Mouse (Mus musculus): ENCODE data around the gene Gm10961.
"Not testable (repeated sequence)": the region's sequence is repeated elsewhere in the genome, so short reads cannot be mapped to it uniquely, and the experiment has no call there.

Gene Gm10961

DNA sequence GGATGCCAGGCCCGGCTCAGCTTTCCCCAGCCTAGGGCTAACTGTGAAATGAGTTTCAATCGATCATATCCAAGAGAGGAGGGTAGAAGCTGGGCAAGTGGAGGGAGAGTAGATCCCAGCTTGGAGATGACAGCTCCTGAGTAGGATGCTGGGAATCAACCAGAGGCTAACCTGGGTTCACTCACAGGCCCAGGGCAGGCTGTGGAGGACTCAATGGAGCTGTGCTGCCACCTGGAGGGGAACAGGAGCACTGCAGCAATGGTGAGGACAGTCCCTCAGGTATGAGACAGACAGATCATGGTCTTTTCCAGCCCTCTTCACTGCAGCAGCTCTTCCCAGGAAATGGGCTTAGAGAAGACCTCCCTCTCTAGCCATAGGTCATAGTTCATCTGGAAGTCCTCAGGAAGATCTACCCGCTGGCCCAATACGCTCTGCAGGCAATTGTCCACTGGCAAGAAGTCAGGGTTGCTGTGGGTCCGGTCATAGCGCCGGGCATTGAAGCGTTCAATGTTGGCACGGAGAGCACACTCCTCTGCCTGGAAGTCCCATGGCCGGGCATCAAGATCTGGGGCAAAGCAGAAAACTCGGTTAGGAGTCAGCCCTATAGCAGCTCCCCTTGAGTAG, 18.1 kb upstream of the Gm10961 start:
- DNase-seq (ENCODE audit: low read depth), result peak; percentile 80

DNA sequence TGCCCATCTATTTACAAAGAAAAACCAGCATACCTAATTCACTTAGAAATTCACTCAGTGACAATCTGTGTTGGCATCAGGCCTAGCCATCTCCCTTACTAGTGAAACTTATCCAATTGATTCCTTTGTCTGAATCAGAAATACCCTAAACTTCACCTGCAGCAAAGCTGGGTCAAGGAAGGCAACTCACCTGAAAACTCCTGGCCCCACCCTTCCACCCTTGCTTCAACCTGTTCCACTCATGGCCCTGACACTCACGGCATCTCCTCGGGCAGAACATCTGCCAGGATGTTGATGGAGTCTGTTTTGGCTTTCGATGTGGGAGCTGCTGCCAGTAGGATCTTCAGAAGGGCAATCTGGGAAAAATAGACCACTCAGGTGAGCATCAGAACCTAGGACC, 13.3 kb upstream of the Gm10961 start:
- no peak for DNase-seq (ENCODE audit: low read depth)

DNA sequence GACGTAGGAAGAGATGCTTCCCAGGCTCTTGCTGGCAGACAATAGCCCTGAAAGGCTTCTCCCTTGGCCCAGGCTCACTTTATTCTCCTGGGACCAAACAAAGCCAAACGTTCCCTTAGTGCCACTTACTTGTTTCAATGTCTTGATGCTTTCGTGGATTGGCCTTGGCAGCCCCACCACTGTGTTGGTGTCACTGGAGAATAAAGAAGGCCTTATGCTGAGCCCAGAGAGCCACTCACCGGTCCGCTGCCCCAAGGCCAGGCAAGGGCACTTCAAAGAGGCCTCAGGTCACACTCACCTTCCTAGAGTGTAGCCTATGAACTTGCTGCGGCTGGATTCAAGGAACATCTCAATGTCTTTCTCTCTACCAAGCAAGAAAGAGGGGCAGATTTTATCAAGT, 11.2 kb upstream of the Gm10961 start:
- no peak for DNase-seq (ENCODE audit: low read depth)

DNA sequence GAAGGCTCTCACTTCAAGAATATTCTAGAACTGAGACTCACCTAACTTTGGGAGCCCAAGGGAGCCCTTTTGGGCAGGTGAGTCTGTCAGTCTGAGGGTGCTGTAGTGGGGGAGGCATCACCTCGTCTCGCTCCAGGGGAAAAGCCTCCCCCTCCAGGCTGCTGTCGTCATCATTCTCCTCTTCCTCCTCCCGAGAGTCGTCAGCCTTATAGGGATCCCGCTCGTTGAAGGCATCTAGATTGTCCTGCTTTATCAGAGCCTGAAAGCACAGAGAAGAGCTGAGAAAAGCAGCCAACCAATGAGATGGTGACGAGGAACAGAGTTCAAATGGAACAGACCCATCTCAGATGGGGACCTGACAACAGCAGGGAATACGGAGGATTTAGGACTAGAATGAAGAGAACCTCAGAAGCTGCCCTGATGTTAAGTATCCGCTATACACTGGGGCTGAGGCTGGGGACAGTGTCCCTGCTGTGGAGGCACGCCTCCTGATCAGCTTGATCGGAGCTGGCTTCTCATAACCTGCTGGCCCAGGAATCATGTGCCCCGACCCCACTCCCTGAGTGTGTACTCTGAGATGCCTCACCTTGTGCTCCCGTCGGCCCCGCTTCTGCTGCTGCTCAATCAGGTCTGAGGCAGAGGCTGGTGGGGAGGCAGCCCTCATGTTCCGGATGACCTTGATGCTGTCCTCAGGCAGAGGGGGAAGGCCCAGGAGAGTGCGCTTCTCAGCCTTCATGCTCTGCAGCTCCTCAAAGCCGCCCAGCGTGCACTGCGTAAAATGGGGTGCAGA, 9.6 kb upstream of the Gm10961 start:
- no peak for DNase-seq (ENCODE audit: low read depth)

DNA sequence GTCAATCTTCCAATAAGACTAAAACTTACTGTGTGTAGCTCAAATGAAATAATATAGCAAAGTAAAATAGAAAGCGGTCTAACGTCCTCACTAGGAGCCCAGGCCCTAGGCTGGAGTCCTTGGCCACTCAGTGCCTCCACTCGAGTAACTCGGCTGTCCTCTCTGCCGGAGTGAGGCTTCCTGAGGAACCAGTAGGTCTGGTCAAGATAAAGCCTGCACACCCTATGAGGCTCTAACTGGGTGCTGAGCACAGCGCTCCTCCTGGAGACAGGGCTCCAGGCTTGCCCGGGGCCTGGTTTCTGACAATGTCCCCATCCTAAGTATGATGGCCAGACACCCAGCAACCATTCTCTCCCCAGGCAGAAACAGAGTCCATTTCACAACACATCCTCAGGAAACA, 8.6 kb upstream of the Gm10961 start:
- no peak for DNase-seq (ENCODE audit: low read depth)

DNA sequence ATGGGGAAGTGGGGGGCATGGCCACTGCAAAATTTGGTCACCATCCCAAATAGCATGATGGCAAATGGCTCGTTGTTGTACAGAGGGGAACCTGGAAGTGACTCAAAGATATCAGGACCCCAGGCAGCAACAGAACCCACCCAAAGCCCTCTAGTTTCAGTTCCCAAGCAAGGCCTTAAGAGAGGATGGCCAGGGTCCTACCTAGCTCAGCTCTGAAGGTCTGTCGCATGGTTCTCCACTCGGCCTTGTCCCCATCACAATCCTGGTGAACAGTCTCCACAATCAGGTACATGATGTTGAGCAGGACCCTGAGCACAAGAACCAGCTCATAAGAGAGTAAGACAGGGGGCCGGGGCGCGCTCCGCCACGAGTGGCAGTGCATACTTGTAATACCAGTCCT, 6.7 kb upstream of the Gm10961 start:
- DNase-seq (ENCODE audit: low read depth), result no peak

DNA sequence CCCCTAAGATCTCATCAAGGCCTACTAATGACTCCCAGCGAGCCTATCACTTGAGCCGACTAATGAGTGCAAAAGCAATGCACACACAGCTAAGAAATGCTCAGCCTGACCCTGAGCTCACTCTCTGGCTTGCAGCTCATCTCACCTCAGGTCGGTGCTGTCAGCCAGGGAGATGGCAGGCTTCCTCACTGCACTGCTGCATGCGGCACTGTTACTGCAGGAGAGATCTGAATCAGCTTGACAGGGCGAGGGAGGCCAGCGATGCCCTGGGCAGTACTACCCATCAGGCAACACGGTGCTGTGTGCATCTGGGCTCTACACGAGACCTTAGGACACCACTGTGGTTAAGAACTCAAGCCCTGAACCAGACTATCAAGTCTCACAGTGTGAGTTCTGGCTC, 5.6 kb upstream of the Gm10961 start:
- no peak for DNase-seq (ENCODE audit: low read depth)

DNA sequence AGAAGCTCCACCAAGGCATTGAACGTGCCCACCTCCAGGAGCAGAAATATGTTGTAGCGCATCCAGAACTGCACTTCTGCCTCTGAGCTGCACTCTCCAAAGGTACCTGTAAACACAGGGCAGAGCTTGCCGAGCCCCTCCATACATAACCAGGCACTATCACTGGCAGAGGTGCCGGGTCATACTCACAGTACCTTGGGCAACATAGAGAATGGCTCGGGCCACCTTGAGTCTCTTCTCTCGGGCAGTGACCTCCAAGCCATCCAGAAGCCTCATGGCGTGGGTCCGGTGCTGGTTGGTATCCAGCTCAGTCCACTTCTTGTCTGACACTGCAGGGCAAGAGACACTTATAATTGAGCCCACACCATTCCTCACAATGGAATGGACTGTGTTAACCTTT, 4.4 kb upstream of the Gm10961 start:
- DNase-seq (ENCODE audit: low read depth), result no peak

DNA sequence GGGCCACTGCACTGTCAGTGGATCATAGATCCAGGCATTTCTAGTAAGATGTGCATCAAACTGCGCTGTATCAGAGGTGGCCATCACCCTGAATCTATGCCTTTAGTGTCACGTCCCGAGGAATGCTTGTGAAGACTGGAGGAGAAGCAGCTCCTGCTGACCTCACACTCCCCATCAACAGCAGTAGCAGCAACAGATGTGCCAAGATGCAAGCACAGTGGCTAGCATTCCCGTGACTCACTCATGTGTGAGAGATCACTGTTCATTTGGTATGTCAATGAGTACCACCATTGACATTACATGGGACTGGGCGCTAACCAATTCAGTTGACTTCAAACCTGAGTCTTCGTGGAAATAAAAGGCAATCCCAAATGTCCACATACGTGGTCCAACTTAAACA, 3.5 kb upstream of the Gm10961 start:
- no peak for DNase-seq (ENCODE audit: low read depth)

DNA sequence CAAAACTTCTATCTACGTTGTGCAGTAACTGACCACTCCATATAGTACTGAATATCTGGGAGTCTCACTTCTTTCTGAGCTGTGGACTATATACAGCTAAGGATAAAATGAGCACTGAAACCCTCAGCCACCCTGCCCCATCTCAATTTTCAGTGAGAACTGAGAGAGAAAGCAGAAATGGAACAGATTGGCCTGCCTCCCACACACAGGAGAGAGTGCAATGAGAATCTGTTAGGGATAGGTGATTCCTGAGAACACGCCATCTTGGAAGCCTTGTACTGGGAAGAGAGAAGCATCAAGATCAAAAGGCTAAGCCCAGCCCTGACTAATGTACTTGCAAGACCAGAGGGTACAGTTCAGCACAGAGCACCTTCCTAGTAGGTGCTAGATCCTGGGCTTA, 2.6 kb upstream of the Gm10961 start:
- no peak for DNase-seq (ENCODE audit: low read depth)

DNA sequence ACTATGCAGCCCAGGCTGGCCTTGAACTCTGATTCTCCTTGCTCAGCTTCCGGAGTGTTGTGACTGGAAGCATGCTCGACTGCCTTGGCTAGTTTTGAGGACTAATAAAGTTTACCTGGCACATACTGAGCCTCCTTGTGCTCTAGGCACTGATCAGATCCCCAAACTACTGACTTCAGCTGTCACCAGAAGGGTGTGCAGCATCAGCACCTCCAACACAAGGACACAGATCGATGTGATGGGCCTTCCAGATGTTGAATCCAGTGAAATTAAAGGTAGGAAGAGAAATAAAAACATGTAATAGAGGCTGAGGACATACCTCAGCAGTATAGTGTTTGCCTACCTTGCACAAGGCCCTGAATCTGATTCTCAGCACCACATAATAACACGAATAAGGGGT, 1.7 kb upstream of the Gm10961 start:
- DNase-seq (ENCODE audit: low read depth), result no peak

DNA sequence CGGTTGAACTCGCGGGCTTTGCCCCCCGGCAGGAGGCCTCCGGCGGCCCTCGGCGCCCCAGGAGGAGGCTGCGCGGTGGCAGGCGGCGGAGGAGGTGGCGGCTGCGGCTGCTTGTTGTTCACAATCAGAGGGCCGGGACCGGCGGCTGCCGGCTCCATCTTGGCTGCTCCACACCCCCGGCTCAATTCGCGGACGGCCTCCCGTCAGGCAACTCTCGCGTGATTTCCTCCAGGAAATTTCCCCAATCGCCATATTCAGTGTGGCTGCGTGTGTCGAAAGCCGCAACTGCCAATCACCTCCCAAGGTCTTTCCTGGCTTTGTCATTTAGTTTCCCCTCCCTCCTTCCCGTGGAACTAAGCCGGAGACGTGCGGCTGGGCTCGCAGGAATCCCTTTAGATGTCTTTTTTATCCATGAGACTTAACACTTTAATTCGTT, 419 bp downstream of the Gm10961 start, which contains the start of gene Strip1:
Gene Strip1 (minus strand): TSS at position 172 of the 436 bp plus-strand sequence.
- peak; percentile 98 for DNase-seq (ENCODE audit: low read depth)

DNA sequence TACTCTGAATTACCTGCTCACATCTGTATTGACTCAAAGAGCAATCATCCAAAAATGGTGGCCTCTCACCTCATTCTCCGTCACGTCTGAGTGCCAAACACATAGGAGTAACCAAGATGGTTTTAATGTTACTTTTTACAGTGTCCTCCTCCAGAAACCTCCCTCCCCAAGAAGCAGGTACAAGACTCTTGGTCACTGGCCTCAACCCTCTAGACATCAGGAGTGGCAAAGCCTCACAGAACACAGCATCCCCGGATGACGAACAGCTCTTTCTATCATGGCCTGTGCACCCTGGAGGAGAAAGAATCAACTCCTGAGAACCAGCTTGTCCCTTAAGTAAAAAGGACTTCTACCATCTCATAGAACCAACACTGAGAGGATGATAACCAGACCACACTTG, 1.7 kb downstream of the Gm10961 start:
- DNase-seq (ENCODE audit: low read depth), result no peak

DNA sequence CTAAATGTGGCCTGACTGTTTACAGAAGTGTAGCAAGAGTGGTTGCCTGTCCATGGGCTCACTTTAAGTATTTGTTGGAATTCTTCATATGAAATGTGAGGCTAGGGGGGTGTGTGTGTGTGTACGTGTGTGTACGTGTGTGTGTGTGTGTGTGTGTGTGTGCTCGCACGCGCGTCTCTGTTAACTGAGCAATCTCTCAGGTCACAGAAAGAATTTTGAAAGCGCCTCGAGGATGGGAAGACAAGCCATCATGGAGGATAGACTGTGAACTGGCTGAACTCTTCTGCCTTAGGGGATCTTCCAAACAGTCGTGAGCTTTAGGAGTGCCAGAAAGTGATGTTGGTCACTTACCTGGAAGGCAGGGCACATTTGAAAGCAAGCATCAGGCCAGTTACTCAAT, 2.8 kb downstream of the Gm10961 start:
- no peak for DNase-seq (ENCODE audit: low read depth)

DNA sequence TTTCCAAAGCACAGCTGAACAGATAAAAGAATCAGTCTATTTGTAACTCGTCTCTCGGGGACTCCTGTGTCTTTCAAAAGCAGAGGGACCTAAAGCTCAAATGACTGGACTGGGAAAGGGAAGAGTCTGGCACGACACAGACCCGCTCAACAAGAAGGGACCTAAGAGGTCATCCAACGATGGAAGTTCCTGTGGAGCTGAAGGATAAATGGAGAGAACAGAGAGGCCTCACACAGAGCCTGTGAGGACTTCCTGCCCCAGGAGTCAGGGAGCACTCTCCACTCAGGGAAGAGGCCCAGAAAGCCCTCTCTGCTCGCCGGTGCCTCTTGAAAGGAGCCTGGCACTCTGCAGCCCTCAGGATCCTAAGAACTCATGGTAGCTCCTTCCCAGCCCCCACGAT, 4.7 kb downstream of the Gm10961 start:
- DNase-seq (ENCODE audit: low read depth), result no peak

DNA sequence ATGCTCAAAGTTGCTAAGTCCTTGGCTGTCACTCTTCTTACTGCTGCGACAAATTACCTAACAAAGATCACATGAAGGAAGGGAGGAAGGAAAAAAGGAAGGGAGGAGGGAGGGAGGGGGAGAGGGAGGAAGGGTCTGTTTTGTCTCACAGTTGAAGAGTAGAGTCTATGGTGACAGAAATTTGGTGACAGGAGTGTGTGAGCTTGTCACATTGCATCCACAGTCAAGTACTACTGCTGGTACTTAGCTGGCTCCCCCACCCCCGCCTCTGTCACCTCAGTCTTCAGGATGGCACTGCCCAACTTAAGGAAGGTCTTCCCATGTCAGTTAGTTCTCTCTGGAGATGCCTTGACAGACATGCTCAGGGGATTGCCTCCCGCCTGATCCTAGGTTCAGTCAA, 5.1 kb downstream of the Gm10961 start:
- DNase-seq (ENCODE audit: low read depth), result no peak

DNA sequence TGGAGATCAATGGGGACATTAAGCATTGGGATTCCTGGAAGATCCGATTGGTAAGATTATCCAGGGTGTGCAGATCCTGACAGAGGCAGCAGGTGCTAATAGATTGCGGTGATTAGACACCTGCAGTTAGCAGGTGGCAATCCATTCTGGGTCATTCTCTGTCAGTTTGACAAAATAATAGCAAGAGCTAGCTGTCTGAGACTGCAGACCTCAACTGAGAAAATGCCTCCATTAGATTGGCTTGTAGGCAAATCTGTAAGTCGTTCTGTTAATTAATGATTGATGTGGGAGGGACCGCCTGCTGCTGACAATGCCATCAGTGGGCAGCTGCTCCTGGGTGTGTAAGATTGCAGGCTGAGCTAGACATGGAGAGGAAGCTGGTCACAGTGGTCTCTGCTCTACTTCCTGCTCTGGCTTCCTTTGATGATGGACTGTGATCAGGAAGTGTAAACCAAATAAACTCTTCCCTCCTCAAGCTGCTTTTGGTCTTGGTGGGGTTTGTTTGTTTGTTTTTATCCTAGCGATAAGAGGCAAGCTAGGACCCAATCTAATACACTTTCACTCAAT, 6.6 kb downstream of the Gm10961 start:
- DNase-seq (ENCODE audit: low read depth), result no peak

DNA sequence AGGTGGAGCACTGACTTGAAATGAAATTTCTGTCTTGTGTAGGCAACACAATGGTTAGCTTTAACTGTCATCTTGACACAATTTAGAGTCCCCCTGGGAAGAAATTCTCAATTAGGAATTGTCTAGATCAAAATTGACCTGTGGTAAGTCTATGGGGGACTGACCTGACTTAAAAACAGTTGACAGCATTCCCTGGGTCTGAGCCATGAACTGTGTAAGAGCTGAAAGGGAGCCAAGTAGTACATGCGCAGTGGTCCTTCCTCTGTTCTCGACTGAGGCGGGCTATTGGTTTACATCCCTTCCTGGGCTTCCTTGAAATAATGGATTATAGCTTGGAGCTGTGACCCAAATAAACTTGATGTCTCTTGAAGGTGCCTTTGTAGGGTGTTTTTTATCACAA, 15.8 kb downstream of the Gm10961 start:
- DNase-seq (ENCODE audit: low read depth), result no peak

DNA sequence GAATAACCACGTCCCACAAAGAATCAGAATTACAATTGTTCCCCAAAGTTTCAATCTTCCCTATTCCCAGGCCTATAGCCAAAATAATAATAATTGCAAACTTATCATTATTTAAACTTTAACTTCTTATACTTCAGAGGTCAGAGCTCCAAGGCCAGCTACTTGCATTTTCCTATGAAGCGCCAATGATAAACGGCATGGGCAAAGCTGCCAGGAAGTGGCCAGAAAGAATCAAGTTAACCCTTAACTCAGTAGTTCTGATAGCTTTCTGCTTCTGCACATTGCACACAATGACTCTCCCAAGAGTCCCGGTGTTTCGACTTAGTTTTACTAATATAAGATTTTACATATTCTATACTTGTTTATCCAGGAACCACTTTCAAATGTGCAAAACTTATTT, 19.2 kb downstream of the Gm10961 start:
- DNase-seq (ENCODE audit: low read depth), result not testable (repeated sequence)

DNA sequence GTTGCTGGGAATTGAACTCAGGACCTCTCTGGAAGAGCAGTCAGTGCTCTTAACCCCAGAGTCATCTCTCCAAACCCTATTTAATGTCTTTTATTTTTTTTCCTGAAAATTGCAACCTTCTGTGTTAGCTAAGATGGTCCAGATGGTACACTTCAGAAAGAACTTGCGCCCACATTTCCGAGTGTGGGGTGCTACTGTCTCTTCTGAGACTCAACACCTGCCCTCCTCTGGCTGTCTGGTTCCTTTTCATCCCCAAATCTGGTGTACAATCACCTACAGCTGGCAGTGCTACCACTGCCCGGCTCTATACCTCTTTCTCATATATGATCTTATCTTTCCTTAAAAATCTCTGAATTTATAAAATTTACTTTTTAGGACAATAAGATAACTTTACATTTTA, 21.8 kb downstream of the Gm10961 start:
- DNase-seq (ENCODE audit: low read depth), result no peak

DNA sequence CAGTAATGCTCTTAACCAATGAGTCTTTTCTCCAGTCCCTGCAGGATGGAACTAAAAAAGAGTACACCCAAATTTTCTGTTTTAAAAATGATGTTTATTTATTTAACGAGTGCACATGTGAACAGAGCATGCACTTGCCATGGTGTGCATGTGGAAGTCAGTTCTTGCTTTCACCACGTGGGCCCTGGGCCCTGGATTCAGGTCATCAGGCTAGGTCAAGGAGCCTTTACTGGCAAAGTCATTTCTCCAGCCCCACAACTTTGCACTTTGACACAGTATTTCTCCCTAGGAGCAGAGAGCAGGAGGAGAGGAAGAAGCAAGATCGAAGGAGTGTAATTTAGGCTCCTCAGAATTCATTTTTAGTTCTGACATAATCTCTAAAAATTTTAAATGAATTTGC, 23.7 kb downstream of the Gm10961 start:
- no peak for DNase-seq (ENCODE audit: low read depth)

DNA sequence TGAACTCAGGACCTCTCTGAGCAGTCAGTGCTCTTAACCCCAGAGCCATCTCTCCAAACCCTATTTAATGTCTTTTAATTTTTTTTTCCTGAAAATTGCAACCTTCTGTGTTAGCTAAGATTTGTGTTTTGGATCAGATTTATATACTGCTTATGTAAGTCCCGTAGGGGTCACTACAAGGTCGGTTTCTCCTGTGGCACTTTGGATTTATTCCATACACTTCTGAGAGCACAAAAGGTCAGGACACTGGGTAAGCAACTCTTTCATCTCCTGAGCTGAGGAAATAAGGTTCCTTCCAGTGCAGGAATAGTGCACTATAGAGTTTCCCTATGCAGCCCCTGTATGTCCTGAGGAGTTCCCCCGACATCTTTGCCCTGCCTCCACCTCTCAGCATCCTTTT, 24.4 kb downstream of the Gm10961 start:
- no peak for DNase-seq (ENCODE audit: low read depth)

DNA sequence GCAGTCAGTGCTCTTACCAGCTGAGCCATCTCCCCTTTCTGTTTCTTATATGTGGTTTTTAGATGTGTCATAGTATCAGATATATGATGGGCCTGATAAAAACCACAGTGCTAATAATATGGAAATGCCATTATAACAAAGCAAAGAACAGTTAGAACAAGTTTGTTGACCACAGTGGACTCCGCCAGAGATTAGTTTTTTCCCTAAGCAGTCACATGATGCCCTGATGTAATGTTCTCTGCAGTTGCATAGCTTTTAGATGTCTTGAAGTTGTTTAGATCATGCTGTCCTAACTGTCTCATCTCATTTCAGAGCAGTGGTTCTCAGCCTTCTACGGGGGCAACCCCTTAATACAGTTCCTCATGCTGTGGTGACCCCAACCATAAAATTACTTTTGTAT, 25.0 kb downstream of the Gm10961 start:
- peak; percentile 51 for DNase-seq (ENCODE audit: low read depth)

DNA sequence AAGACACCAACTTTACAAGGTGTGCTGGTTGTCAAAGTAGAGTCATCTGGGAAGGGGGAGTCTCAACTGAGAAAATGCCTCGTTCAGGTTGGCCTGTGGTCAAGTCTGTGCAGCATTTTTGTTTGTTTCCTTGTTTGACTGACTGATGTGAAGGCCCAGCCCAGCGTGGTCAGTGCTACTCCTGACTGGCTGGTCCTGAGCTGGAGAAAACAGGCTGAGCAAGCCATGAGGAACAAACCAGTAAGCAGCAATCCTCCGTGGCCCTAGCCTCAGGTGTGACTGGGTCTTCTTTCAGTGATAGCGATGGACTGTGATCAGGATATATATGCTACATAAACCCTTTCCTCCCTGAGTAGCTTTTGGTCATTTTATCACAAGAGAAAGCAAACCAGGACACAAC, 25.8 kb downstream of the Gm10961 start:
- no peak for DNase-seq (ENCODE audit: low read depth)

All from NIH3T3 (cell line).